Mouse (Mus musculus) cerebellum, adult 9-11 months (tissue): ENCODE results near the gene Mier2.

Experiments
- DNase-seq: peaks from one replicate; pipeline ENCODE4 v3.0.0; 2022

The Mier2 gene

DNA sequence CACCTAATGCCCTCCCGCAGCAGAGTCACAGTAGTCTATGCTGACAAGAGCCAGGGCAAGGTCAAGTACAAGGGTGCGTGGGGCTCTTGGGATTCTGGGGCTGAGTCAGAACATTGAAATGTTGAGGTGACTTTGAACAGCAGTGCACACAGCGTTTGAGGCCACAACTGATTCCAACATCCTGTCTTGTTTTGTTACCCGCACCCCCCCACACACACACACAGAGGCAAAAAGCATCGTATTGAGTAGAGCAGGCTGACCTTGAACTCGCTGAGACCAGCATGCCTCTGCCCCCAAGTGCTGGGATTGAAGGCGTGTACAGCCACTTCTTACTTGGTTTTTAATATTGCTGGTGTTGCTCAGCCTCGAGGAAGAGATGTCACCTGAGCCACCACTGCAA is 19.4 kb upstream of the Mier2 start:
- DNase-seq: no peak

DNA sequence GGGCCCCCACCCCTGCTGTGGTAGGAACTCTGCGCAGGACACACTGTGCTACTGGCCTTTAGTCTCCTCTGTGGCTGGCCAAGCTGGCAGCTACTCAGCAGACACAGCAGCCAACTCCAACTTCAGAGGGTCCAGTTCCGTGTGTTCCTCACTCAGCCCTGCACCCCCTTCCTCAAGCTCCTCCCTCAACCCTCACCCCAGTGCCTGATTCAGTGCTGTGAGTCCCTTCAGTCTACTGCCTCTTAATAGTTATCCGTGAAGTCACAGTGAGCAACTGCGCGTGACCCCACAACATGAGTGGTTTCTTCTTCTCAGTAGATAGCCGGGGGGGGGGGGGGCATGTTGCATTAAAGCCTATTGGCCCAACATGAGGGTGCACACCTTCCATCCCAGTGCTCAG is 18.6 kb upstream of the Mier2 start:
- DNase-seq: no peak

GRCm38 (mm10) chr10:79571314-79571713 is 16.3 kb upstream of the Mier2 start:
- DNase-seq: no peak

DNA sequence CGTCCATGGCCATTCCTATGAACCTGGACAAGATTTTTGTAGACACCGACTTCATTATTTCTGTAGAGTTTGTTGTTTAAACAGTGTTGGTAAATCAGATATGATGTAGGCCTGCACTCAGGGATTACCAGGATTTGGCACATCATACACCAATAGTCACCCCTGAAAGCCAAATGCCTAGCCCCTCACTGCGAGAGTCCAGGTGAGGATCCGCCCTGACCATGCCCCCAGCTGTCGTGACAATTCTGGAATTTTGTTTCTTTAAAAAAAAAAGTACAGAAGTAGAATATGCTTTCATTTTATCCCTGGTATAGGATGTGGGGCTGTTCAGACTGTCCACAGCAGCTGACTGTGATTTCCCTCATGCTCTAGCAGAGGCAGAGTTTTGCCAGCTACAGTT is 14.9 kb upstream of the Mier2 start:
- DNase-seq: no peak

- DNase-seq: no peak
Measured at GRCm38 (mm10) chr10:79559716-79560115, 4.7 kb upstream of the Mier2 start.

DNA sequence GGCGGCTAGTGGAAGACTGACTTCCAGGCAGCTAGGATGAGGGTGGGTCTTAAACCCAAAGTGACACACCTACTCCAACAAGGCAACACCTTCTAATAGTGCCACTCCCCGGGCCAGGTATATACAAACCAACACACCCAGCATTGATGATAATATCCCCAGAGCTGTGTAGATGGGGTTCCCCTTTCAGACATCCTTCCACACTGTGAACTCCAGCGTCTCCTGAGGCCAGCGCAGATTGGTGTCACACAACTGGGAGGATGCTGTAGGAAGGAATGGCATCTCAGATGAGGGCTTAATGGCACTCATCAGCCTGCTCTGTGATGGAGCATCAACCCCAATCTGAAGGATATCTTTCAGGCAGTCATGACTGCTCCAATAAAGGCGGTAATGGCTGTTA is 2.5 kb upstream of the Mier2 start:
- no peak for DNase-seq

GRCm38 (mm10) chr10:79556951-79557350 is 2.0 kb upstream of the Mier2 start:
- DNase-seq: no peak

DNA sequence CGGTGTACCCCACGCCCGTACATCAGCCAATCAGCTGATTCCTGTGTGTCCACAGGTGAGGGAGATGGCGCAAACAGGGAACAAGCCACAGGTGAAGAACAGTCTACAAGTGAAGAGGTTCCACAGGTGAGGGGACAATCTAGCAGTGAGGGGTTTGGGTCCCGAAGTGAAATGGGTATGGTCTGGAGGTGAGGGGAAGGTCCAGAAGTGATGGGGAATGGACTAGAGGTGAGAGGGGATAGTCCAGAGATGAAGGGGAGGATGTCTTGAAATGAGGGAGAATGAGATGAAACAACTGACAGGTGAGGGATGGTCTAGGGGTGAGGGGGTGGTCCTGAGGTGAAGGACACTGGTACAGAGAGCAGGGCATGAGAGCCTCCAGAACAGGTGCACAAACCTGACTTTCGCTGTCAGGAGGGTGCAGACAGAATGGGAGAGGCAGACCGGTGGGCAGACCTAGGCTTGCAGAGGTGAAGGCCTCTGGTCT is 282 bp upstream of the Mier2 start:
- DNase-seq: no peak

GRCm38 (mm10) chr10:79553691-79554090 is 1.3 kb downstream of the Mier2 start:
- no peak for DNase-seq

DNA sequence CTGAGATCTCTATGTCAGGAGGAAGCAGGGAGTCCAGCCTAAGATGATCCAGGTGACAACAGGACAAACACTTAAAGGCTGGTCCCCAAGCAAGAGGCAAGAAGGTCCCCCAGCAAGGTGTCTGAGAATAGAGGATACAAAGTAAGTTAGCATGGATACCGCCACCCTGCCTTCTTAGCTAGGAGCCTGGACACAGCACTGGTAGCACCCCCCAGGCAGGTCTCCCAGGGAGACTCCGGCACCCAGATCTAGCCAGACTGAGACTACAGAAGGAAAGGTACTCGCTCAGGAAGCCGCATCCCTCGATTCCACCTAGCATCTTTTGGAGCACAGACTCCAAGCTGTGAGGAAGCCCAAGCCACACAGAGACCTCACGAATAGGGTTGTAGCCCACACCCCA is 1.8 kb downstream of the Mier2 start:
- no peak for DNase-seq

DNA sequence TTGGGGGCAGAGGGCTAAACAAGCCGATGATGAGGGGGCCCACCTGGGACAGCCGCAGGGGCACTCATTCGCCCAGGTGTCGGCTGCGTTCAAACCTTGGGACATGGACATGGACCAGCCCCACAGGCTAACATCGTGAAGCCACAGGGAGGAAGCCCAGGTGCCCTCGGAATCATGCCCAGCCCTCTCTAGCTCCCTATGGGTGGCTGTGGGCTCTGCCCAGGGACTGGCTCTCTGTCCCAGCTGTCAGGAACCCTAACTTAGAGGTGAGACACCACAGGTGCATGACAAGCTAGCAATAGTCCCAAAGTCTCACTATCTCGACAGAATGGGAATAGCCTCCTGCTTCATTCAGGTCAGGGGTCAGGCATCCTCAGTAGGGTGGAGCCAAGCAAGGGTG is 2.5 kb downstream of the Mier2 start:
- DNase-seq: no peak

- DNase-seq: no peak
Measured at GRCm38 (mm10) chr10:79550366-79550765, 4.6 kb downstream of the Mier2 start.

DNA sequence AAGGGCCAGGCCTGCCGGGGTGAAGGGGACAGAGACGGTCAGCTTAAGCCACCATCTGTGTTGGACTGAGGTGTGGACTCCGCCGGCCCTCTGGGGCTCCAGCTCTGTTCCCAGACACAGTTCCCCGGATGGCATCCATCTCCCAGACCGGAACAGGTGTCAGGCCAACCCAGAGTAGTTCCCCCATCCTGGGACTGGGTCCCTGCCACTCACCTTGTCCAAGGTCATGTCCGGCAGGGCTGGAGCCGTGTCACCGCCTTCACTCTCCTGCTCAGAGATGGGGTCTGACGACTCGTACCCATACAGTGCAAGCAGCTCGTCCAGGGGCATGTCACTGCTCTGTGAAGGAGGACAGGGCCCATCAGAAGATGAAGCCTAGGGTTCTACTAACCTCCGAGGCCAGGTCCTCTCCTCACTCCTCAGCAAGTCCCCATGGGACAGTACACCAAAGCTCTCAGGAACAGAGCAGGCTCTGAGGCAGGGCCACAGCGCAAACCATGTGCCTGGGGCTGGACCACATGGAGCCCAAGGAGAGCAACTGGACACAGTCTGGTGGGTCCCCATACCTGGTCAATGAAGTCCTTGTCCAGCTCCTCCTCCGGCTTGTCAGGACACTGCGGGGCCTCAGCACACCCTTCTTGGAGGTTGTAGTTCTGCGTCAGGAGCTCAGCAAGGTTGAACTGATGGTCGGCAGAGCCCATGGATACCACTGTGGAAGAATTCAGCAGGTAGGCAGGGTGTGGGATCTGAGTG is 5.9 kb downstream of the Mier2 start:
- DNase-seq: no peak

DNA sequence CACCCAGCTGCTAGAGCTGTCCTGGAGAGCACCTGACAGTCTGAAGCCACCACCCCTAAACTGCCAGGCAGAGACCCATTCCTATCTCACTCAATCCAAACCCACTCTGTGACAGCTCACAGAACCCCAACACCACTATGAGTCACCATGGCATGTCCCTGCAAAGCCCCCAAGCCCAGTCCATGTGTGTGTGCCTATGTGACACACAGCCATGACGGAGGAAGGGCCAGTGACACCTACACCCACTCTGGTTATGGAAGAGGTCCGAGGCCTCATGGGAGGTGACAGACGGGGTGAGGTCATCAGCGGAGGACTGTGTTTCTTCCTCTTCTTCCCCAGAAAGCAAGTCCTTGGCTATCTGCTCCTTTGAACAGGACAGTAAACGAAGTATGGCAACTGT is 6.5 kb downstream of the Mier2 start:
- DNase-seq: no peak

- no peak for DNase-seq
Measured at GRCm38 (mm10) chr10:79547148-79547675, 7.8 kb downstream of the Mier2 start.

DNA sequence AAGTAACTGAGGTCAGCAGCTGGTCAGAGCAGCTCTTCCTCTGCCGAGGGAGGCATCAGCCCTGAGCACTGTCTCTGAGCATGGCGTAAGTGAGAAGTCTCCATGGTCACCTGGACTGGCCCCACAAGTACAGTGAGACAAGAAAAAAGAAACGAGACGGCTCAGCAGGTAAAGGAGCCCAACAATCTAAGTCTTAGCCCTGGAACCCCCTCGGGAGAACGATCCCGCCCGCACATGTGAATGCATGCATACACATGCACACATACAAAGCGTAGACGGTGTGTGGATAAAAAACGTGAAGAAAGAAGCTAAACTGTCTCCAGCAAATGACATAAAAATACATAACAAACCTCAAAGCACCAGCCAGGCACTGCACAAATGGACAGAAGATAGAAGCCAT is 8.5 kb downstream of the Mier2 start:
- no peak for DNase-seq

- no peak for DNase-seq
Measured at GRCm38 (mm10) chr10:79545891-79546290, 9.1 kb downstream of the Mier2 start.

DNA sequence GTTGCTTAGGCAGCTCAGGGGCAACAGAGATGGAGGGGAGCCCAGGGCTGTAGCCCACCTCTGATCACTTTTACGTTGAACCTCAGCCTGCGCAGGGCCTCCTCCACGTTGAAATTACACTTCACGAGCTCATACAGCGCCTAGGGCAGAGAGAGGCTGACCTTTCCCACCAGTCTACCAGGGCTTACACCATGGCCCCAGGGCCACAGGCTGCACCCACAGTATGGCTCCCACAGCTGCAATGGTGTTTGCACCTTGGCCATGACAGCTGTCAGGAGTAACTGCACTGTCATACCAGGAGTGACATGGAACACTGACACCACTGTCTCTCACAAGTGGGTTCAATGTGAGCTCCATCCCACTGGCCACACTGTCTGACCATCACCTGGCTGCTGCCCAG is 10.4 kb downstream of the Mier2 start:
- DNase-seq: no peak

DNA sequence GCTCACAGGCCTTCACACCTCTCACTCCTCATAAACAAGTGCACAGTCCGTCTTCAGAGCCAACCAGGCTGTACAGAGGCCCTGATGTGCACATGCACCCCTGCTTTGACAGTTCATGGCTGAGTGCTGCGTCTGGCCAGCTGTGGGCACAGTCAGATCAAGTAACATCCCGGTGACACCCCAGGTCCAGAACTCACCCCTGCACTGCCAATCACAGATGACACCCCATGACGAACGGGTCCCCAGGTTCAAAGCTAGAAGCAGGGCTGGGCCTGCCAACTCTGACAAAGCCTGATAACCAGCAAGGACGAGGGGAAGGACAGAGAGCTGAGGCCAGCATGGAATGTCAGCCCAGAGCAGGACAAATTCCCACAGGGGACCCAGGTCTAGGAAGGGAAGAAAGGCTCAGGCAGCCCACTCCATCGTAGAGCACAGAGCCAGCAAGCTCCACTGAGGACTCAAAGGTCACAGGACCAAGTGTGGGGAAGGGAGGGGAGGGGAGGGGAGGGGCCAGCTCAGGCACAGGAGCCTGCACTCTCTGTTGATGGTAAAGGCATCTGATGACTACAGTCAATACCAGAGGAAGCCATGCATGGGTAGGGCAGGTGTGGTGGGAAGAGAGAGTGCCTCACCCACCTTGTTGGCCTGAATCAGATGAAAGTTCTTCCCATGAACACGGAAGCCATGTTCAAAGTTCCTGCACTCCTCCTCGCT is 11.0 kb downstream of the Mier2 start:
- DNase-seq: peak; percentile 4

GRCm38 (mm10) chr10:79542171-79542570 is 12.8 kb downstream of the Mier2 start:
- DNase-seq: no peak

- no peak for DNase-seq
Measured at GRCm38 (mm10) chr10:79541522-79541921, 13.5 kb downstream of the Mier2 start.

GRCm38 (mm10) chr10:79540746-79541145 is 14.3 kb downstream of the Mier2 start:
- DNase-seq: no peak

GRCm38 (mm10) chr10:79539701-79540495 is 15.1 kb downstream of the Mier2 start:
- peak; percentile 3 for DNase-seq
